Mouse (Mus musculus) stomach, embryonic 15.5 days (tissue): ENCODE data around the gene Nfkbia. TPM values are rescaled to one million over a fixed set of nuclear protein-coding genes. Genes with fewer than 3 reads are reported as not detected.
A peak's percentile ranks its signal among the peaks of the same experiment; 100 is the strongest.

Experiments used
- ATAC-seq: fragments of 200-750 bp; cut with Nextera tagmentation; 2 replicates; pipeline ENCODE4 v1.8.0; 2017; ENCODE audit warnings: low read depth, moderate number of reproducible peaks, moderate TSS enrichment; ENCODE audit not compliant: insufficient read depth, low FRiP score
- H3K27ac ChIP-seq: fragments of 300-500 bp; sonication (generic); 2 replicates; pipeline ENCODE4 v1.5.1; 2015; ENCODE audit warnings: mild to moderate bottlenecking, inconsistent platforms
- H3K27me3 ChIP-seq: fragments of 300-500 bp; sonication (generic); replicated peaks from 2 replicates; pipeline ENCODE4 v1.6.1; 2015; ENCODE audit warnings: inconsistent platforms
- H3K36me3 ChIP-seq: fragments of 300-500 bp; sonication (generic); 2 replicates; pipeline ENCODE4 v1.6.1; 2015; ENCODE audit warnings: inconsistent platforms
- H3K4me1 ChIP-seq: fragments of 300-500 bp; sonication (generic); 2 replicates; pipeline ENCODE4 v1.6.1; 2015; ENCODE audit warnings: inconsistent platforms
- H3K4me2 ChIP-seq: fragments of 300-500 bp; sonication (generic); 2 replicates; pipeline ENCODE4 v1.6.1; 2015; ENCODE audit warnings: mild to moderate bottlenecking, inconsistent platforms
- H3K4me3 ChIP-seq: fragments of 300-500 bp; sonication (generic); replicated peaks from 2 replicates; pipeline ENCODE4 v1.5.1; 2015; ENCODE audit warnings: inconsistent platforms
- H3K9ac ChIP-seq: fragments of 300-500 bp; sonication (generic); 2 replicates; pipeline ENCODE4 v1.6.1; 2015; ENCODE audit warnings: inconsistent platforms
- H3K9me3 ChIP-seq: fragments of 300-500 bp; sonication (generic); 2 replicates; pipeline ENCODE4 v1.6.1; 2016; ENCODE audit warnings: inconsistent platforms
- WGBS: fragments of 180-500 bp; shearing (Covaris S2); methylation state at CpG from one replicate; pipeline ENCODE4 v1.1.7; 2015; 5-methylcytosine and 5-hydroxymethylcytosine counted together
- polyA plus RNA-seq: library from polyadenylated mRNA; unstranded; fragments of >200 nt; fragmentation: Nextera tagmentation; extraction: Ambion mirVana; gene quantifications from 2 replicates; pipeline ENCODE4 v1.2.1, GENCODE M21; 2015

Nfkbia gene
- polyA plus RNA-seq, 1 experiment from 2014 or later: 81.8 TPM

GRCm38 (mm10) chr12:55460900-55461299 is 31.5 kb downstream of the Nfkbia start:
- Histone ChIP-seq H3K4me3 (no peak overlapping the region), H3K4me1 (peaks cover 38% of the 10 kb centered on the region), H3K27me3 (no peaks in the 10 kb centered on the region), H3K4me2 (no peak overlapping the region), H3K27ac (peak overlapping the region; percentile 78), H3K9me3 (no peaks in the 10 kb centered on the region), H3K36me3 (no peaks in the 10 kb centered on the region), H3K9ac (no peak overlapping the region)
- no peak for ATAC-seq
- 45% methylated on average over 4 of the region's 4 CpGs for WGBS

DNA sequence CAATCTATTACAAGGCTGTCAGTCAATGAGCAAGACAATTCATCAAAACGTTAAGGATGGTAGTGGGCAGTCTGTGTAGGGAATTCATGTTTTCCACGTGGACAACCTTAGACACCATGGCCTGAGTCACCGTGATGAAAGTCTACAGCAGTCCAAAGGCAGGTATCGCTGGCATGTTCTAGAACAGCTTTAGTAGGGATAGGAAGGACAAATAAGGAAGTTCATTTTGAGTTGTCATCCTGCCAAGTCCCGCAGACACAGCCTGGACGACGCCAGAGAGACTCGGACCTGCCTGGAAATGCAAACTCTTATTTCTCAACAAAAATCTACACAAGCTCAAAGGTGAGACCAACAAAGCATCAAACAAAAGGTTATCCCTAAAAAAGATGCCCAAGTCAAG is 32.7 kb downstream of the Nfkbia start:
- no peak overlapping the region for H3K27ac ChIP-seq
- H3K4me2 ChIP-seq: no peak overlapping the region
- no peak overlapping the region for H3K9ac ChIP-seq
- H3K36me3 ChIP-seq: no peaks in the 10 kb centered on the region
- no peaks in the 10 kb centered on the region for H3K27me3 ChIP-seq
- H3K9me3 ChIP-seq: no peaks in the 10 kb centered on the region
- peaks cover 30% of the 10 kb centered on the region for H3K4me1 ChIP-seq
- no peak for ATAC-seq
- 54% methylated on average over 8 of the region's 8 CpGs for WGBS
- H3K4me3 ChIP-seq: no peak overlapping the region

DNA sequence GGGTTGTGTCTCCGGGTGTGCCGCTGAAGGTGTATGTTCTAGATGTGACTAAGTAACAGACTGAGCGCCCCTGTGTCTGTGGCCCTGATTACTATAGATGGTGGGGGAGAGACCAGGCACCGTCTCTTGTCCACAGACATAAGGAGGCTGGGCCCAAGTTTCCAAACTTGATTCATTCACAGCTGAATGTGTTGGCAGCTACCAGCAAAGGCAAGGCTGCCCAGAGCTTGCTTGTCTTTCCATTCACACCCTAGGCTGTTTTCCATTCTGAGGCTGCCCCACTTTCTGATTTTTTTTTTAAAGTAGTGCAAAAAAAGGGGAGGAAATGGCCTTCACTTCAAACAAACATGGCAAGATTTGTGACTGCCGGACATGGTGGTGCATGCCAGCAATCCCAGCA is 35.6 kb downstream of the Nfkbia start:
- Histone ChIP-seq H3K36me3 (no peaks in the 10 kb centered on the region), H3K4me3 (no peak overlapping the region), H3K9ac (no peak overlapping the region), H3K4me2 (no peak overlapping the region), H3K9me3 (no peaks in the 10 kb centered on the region), H3K4me1 (peaks cover 20% of the 10 kb centered on the region), H3K27me3 (no peaks in the 10 kb centered on the region), H3K27ac (no peak overlapping the region)
- no peak for ATAC-seq
- 84% methylated on average over 5 of the region's 5 CpGs for WGBS

- Histone ChIP-seq H3K9me3 (no peaks in the 10 kb centered on the region), H3K4me2 (no peak overlapping the region), H3K27me3 (no peaks in the 10 kb centered on the region), H3K27ac (no peak overlapping the region), H3K36me3 (no peaks in the 10 kb centered on the region), H3K4me3 (no peak overlapping the region), H3K4me1 (peaks cover 14% of the 10 kb centered on the region), H3K9ac (no peak overlapping the region)
- no peak for ATAC-seq
- WGBS: 68% methylated on average over 3 of the region's 3 CpGs
Measured at GRCm38 (mm10) chr12:55456136-55456535, 36.3 kb downstream of the Nfkbia start.

DNA sequence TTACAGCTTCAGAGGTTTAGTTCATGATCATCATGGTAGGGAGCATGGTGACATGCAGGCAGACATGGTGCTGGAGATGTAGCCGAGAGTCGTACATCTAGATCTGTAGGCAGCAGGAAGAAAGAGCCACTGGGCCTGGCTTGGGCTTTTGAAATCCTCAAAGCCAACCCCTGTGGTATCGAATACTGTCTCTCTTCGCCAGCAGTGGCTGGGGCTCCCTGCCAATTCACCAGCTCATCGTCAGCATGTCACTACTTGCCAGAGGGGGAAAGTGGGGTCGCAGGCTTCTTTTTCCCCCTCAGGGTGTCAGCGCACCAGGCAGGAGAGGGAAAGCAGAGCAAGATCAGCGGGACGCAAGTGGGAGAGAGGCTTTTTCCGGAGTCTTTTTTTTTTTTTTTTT is 37.2 kb downstream of the Nfkbia start:
- Histone ChIP-seq H3K27ac (no peak overlapping the region), H3K4me1 (peaks cover 16% of the 10 kb centered on the region), H3K4me3 (no peak overlapping the region), H3K9ac (no peak overlapping the region), H3K9me3 (no peaks in the 10 kb centered on the region), H3K27me3 (no peaks in the 10 kb centered on the region), H3K36me3 (no peaks in the 10 kb centered on the region), H3K4me2 (no peak overlapping the region)
- no peak for ATAC-seq
- WGBS: 77% methylated on average over 10 of the region's 10 CpGs

- H3K4me3 ChIP-seq: no peak overlapping the region
- H3K9me3 ChIP-seq: no peaks in the 10 kb centered on the region
- ATAC-seq: no peak
- no peak overlapping the region for H3K9ac ChIP-seq
- peak overlapping the region; percentile 23; the same call in 1 of the 2 replicates for H3K27ac ChIP-seq
- 41% methylated on average over 4 of the region's 4 CpGs for WGBS
- no peaks in the 10 kb centered on the region for H3K36me3 ChIP-seq
- peaks cover 18% of the 10 kb centered on the region for H3K4me1 ChIP-seq
- H3K27me3 ChIP-seq: no peaks in the 10 kb centered on the region
- no peak overlapping the region for H3K4me2 ChIP-seq
Measured at GRCm38 (mm10) chr12:55453924-55454323, 38.5 kb downstream of the Nfkbia start.

GRCm38 (mm10) chr12:55452839-55453238 is 39.6 kb downstream of the Nfkbia start:
- H3K9me3 ChIP-seq: no peaks in the 10 kb centered on the region
- no peaks in the 10 kb centered on the region for H3K36me3 ChIP-seq
- WGBS: 34% methylated on average over 5 of the region's 5 CpGs
- no peak overlapping the region for H3K9ac ChIP-seq
- H3K27me3 ChIP-seq: no peaks in the 10 kb centered on the region
- H3K4me1 ChIP-seq: peaks cover 18% of the 10 kb centered on the region
- H3K4me2 ChIP-seq: no peak overlapping the region
- no peak overlapping the region for H3K4me3 ChIP-seq
- no peak for ATAC-seq
- peak overlapping the region; percentile 62 for H3K27ac ChIP-seq

GRCm38 (mm10) chr12:55450421-55450820 is 42.0 kb downstream of the Nfkbia start:
- Histone ChIP-seq H3K4me3 (no peak overlapping the region), H3K27ac (no peak overlapping the region), H3K36me3 (no peaks in the 10 kb centered on the region), H3K27me3 (no peaks in the 10 kb centered on the region), H3K9ac (no peak overlapping the region), H3K9me3 (no peaks in the 10 kb centered on the region), H3K4me1 (peaks cover 29% of the 10 kb centered on the region), H3K4me2 (peak overlapping the region; percentile 14; the same call in 1 of the 2 replicates)
- no peak; the same call in 1 of the 2 replicates for ATAC-seq
- WGBS: 36% methylated on average over 16 of the region's 16 CpGs

- WGBS: 94% methylated on average over 2 of the region's 2 CpGs
- H3K4me2 ChIP-seq: no peak overlapping the region
- H3K27ac ChIP-seq: no peak overlapping the region
- H3K27me3 ChIP-seq: no peaks in the 10 kb centered on the region
- H3K4me3 ChIP-seq: no peak overlapping the region
- no peaks in the 10 kb centered on the region for H3K36me3 ChIP-seq
- no peak for ATAC-seq
- peaks cover 29% of the 10 kb centered on the region for H3K4me1 ChIP-seq
- H3K9me3 ChIP-seq: no peaks in the 10 kb centered on the region
- H3K9ac ChIP-seq: no peak overlapping the region
Measured at GRCm38 (mm10) chr12:55449048-55449447, 43.4 kb downstream of the Nfkbia start.

GRCm38 (mm10) chr12:55448457-55448856 is 44.0 kb downstream of the Nfkbia start:
- H3K27me3 ChIP-seq: no peaks in the 10 kb centered on the region
- no peak overlapping the region for H3K4me3 ChIP-seq
- H3K36me3 ChIP-seq: no peaks in the 10 kb centered on the region
- H3K4me1 ChIP-seq: peaks cover 30% of the 10 kb centered on the region
- no peaks in the 10 kb centered on the region for H3K9me3 ChIP-seq
- H3K9ac ChIP-seq: no peak overlapping the region
- no peak overlapping the region for H3K4me2 ChIP-seq
- WGBS: 76% methylated on average over 2 of the region's 2 CpGs
- no peak overlapping the region for H3K27ac ChIP-seq
- no peak for ATAC-seq

DNA sequence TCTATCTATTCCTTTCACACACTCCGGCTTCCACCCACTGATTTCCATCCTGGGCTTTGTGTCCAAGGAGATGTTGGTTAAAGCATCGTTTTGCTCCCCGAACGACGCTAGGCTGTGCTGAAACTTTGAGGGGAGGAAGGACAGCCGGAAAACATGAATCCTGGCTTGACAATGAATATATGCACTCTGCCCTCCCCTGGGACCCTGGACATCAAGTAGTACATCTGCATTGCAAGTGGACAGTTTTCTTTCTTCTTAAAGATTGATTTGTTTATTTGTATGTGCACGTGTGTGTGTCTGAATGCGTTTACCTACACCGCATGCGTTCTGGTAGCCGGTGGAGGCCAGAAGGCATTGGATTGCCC is 45.1 kb downstream of the Nfkbia start:
- ATAC-seq: no peak

GRCm38 (mm10) chr12:55446746-55447395 is 45.6 kb downstream of the Nfkbia start:
- no peak overlapping the region for H3K9ac ChIP-seq
- ATAC-seq: peak; percentile 27; the same call in 1 of the 2 replicates
- H3K36me3 ChIP-seq: no peaks in the 10 kb centered on the region
- no peak overlapping the region for H3K4me2 ChIP-seq
- no peak overlapping the region for H3K4me3 ChIP-seq
- peaks cover 32% of the 10 kb centered on the region for H3K4me1 ChIP-seq
- WGBS: 30% methylated on average over 13 of the region's 13 CpGs
- H3K9me3 ChIP-seq: no peaks in the 10 kb centered on the region
- peak overlapping the region; percentile 89 for H3K27ac ChIP-seq
- no peaks in the 10 kb centered on the region for H3K27me3 ChIP-seq

More for the DNA sequence above, 45.1 kb downstream of the Nfkbia start:
- Histone ChIP-seq H3K9ac (no peak overlapping the region), H3K9me3 (no peaks in the 10 kb centered on the region), H3K36me3 (no peaks in the 10 kb centered on the region), H3K27ac (peak overlapping the region; percentile 89), H3K27me3 (no peaks in the 10 kb centered on the region), H3K4me3 (no peak overlapping the region), H3K4me1 (peaks cover 32% of the 10 kb centered on the region), H3K4me2 (no peak overlapping the region)
- WGBS: 67% methylated on average over 11 of the region's 11 CpGs

DNA sequence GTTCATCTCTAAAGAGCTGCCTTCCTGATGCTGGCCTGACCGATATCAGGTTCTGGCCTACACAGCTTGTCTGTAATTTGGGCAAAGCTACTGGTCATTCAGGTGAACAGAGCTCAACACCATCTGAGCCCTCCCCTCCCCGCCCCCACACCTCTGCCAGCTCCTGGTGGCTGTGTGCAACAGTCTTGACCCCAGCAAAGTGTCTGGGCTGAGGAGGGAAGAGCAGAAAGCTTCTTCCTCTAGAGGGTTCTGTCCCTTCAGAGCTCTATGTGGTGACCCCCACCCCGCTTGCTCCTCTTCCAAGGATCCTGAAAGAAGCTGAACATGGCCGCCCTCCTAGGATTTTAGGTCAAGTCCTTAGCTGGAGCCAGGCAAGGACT is 46.1 kb downstream of the Nfkbia start:
- WGBS: 90% methylated on average over 4 of the region's 4 CpGs
- ATAC-seq: no peak
- H3K36me3 ChIP-seq: no peaks in the 10 kb centered on the region
- peaks cover 32% of the 10 kb centered on the region for H3K4me1 ChIP-seq
- H3K9ac ChIP-seq: no peak overlapping the region
- H3K27me3 ChIP-seq: no peaks in the 10 kb centered on the region
- H3K27ac ChIP-seq: peak overlapping the region; percentile 89
- no peaks in the 10 kb centered on the region for H3K9me3 ChIP-seq
- no peak overlapping the region for H3K4me2 ChIP-seq
- H3K4me3 ChIP-seq: no peak overlapping the region
